In the genomic region with DNA sequence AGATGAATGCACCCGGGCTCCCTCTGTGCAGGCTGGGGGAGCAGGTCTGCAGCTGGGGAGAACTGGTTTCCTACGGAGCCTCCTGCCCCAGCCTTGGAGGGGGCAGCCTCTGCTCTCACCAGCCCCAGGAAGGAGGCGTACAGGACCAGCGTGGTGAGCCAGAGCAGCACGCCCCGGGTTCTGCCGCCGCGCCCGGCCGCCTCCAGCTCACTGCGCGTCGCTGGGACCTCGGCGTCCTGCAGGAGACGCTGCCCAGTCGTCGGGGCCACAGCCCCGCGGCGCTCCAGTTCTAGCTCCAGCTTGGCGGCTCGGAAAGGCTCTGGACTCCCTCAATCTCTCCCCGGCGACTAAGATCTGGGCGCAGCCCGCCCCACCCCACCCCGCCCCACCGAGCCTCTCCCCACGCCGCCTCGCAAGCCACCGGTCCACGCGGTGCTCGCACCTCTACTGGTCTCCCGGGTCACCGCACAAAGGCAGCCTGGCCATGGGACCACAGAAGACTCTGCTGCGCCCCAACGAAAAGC, we compare ENCODE assay signal across 7 mouse cellular contexts. TPM values are rescaled to one million over a fixed set of nuclear protein-coding genes. Genes with fewer than 3 reads are reported as not detected.
DNase-seq lines count a peak whose midpoint lies in the region; ATAC-seq and TF ChIP-seq lines count a peak whose summit lies in the region.

A gene (minus strand): TSS at position 308 of the 524 bp plus-strand sequence.

- peaks cover 18% of the 10 kb centered on the region for H3K27me3 ChIP-seq in embryonic facial prominence, embryonic 12.5 days
- H3K27me3 ChIP-seq in hindbrain, embryonic 11.5 days (ENCODE audit: control insufficient read depth, insufficient read depth, low read length): no peaks in the 10 kb centered on the region; the same call in 1 of the 2 replicates
- H3K27me3 ChIP-seq in liver, embryonic 14.5 days (ENCODE audit: control insufficient read depth, insufficient read depth, low read length): peaks cover 14% of the 10 kb centered on the region

- no peak for TF ChIP-seq EP300 in liver, embryonic 14.5 days (IDR thresholded peaks at IDR 0.05; ENCODE audit: low read depth)

- H3K9ac ChIP-seq in embryonic facial prominence, embryonic 12.5 days: peak within 1 kb of the TSS; percentile 57
- H3K9ac ChIP-seq in hindbrain, embryonic 11.5 days (ENCODE audit: low read depth, low read length): peak within 1 kb of the TSS; percentile 65
- no peak within 1 kb of the TSS for H3K9ac ChIP-seq in liver, embryonic 14.5 days (replicated peaks)

- ATAC-seq in embryonic facial prominence, embryonic 12.5 days (ENCODE audit: insufficient number of reproducible peaks, insufficient read depth, low FRiP score, low TSS enrichment): peak; percentile 77; the same call in 1 of the 2 replicates
- peak; percentile 66 for ATAC-seq in hindbrain, embryonic 11.5 days (ENCODE audit: low FRiP score)
- no peak for ATAC-seq in liver, embryonic 14.5 days (ENCODE audit: insufficient read depth)

- no peaks in the 10 kb centered on the region for H3K9me3 ChIP-seq in embryonic facial prominence, embryonic 12.5 days
- H3K9me3 ChIP-seq in hindbrain, embryonic 11.5 days (ENCODE audit: control insufficient read depth, low read length): no peaks in the 10 kb centered on the region
- H3K9me3 ChIP-seq in liver, embryonic 14.5 days (ENCODE audit: control insufficient read depth, low read length): no peaks in the 10 kb centered on the region

- whole genome bisulfite sequencing in embryonic facial prominence, embryonic 12.5 days: 1% methylated on average over 32 of the region's 41 CpGs
- whole genome bisulfite sequencing in hindbrain, embryonic 11.5 days: under 1% methylated on average over 37 of the region's 41 CpGs
- 2% methylated on average over 41 of the region's 41 CpGs for WGBS in liver, embryonic 14.5 days (ENCODE audit: insufficient replicate concordance)

- H3K36me3 ChIP-seq in embryonic facial prominence, embryonic 12.5 days: no peaks in the 10 kb centered on the region
- H3K36me3 ChIP-seq in hindbrain, embryonic 11.5 days (ENCODE audit: control insufficient read depth, insufficient read depth, low read length): no peaks in the 10 kb centered on the region
- H3K36me3 ChIP-seq in liver, embryonic 14.5 days (replicated peaks; ENCODE audit: control insufficient read depth, insufficient read depth, low read depth): no peaks in the 10 kb centered on the region

- H3K4me2 ChIP-seq in embryonic facial prominence, embryonic 12.5 days (replicated peaks): peak within 1 kb of the TSS; percentile 89
- H3K4me2 ChIP-seq in hindbrain, embryonic 11.5 days (replicated peaks; ENCODE audit: low read depth, low read length): peak within 1 kb of the TSS; percentile 94
- peak within 1 kb of the TSS; percentile 28 for H3K4me2 ChIP-seq in liver, embryonic 14.5 days (ENCODE audit: low read depth)

- DNase-seq in lung, postnatal 10 days: peak; percentile 17
- DNase-seq in lung, postnatal 14 days: no peak
- DNase-seq in hindbrain, embryonic 11.5 days (ENCODE audit: low spot score): peak; percentile 61
- DNase-seq in liver, embryonic 14.5 days (ENCODE audit: low read depth in 3 of 3, low spot score in 3 of 3): no peak
- DNase-seq in retina, postnatal 1 day: peak; percentile 60
- DNase-seq in layer of hippocampus, adult 9-11 months: no peak

- H3K27ac ChIP-seq in embryonic facial prominence, embryonic 12.5 days: no peak within 1 kb of the TSS
- H3K27ac ChIP-seq in hindbrain, embryonic 11.5 days (ENCODE audit: low read depth, low read length): no peak within 1 kb of the TSS
- no peak within 1 kb of the TSS for H3K27ac ChIP-seq in liver, embryonic 14.5 days

- TF ChIP-seq CTCF in liver, embryonic 14.5 days (IDR thresholded peaks at IDR 0.05; ENCODE audit: low read depth): no peak

- no peaks in the 10 kb centered on the region for H3K4me1 ChIP-seq in embryonic facial prominence, embryonic 12.5 days
- no peaks in the 10 kb centered on the region for H3K4me1 ChIP-seq in hindbrain, embryonic 11.5 days (replicated peaks; ENCODE audit: control insufficient read depth, insufficient read depth, low read length)
- H3K4me1 ChIP-seq in liver, embryonic 14.5 days (replicated peaks; ENCODE audit: control insufficient read depth in 2 of 2, insufficient read depth in 2 of 2, low read length in 1 of 2): peaks cover 0 to 3% of the 10 kb centered on the region in 2 experiments; a peak in 1 of 4 replicates

- peak within 1 kb of the TSS; percentile 46 for H3K4me3 ChIP-seq in embryonic facial prominence, embryonic 12.5 days
- H3K4me3 ChIP-seq in hindbrain, embryonic 11.5 days (ENCODE audit: low read depth, low read length): peak within 1 kb of the TSS; percentile 40
- H3K4me3 ChIP-seq in liver, embryonic 14.5 days (ENCODE audit: insufficient read depth in 1 of 2, low read depth in 2 of 2, low read length in 2 of 2): peak within 1 kb of the TSS in 1 of 2 experiments; percentile 4; a peak in 2 of 4 replicates

RNA-seq across cellular contexts. Expression of the gene that starts here (rescaled TPM):
- polyA plus RNA-seq in embryonic facial prominence, embryonic 12.5 days (2016; fragmentation: Nextera tagmentation; extraction: Ambion mirVana): 0.06 and 0.13 TPM in 2 replicates
- not detected in 2 replicates for polyA plus RNA-seq in hindbrain, embryonic 11.5 days (2014; fragmentation: Nextera tagmentation; extraction: Ambion mirVana)
- polyA plus RNA-seq in liver, embryonic 14.5 days (2012; rRNA removed): 0.04 TPM in 1 of 2 replicates, not detected in the other
- not detected in 2 replicates for polyA plus RNA-seq in liver, embryonic 14.5 days (2014; fragmentation: Nextera tagmentation; extraction: Ambion mirVana)

Comparison
In these comparisons a context has a peak if more than half of its experiments do, and no peak if none do; other contexts are left out.
1. DNase-seq: peak in lung, postnatal 10 days (single experiment) and retina, postnatal 1 day (single experiment); none in lung, postnatal 14 days (single experiment), liver, embryonic 14.5 days (0 of 3) and layer of hippocampus, adult 9-11 months (single experiment).
2. Peak in ATAC-seq, H3K4me3 ChIP-seq, H3K9ac ChIP-seq and H3K4me2 ChIP-seq in embryonic facial prominence, embryonic 12.5 days; RNA of the gene not detected or under 1 TPM.
3. Peak in DNase-seq, ATAC-seq, H3K4me3 ChIP-seq, H3K9ac ChIP-seq and H3K4me2 ChIP-seq in hindbrain, embryonic 11.5 days; RNA of the gene not detected or under 1 TPM.
4. H3K4me2 ChIP-seq: peak in every context shown above with its lines; median percentile 94 in hindbrain, embryonic 11.5 days; 89 in embryonic facial prominence, embryonic 12.5 days; 28 in liver, embryonic 14.5 days.